Mouse (Mus musculus): ENCODE results near the gene Crp.

DNA sequence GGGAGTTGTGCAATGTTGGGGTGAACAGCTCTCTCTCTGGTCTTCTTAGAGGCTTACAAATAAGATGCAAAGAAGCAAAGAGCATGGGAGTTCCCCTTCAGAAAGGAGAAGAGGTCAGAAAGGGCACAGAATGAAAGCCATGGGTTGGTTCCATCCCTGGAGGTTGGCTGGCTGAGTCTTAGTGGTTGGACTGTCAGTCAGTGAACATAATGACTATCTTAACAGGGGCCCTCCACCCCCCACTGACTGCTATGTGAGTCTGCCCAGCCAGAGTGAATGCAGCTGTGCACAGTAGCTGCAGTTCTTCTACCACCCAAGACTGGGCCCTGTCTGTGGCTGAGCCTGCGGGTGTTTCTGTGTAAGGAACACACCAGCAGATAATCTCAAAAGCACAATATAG, 178.8 kb downstream of the Crp start:
- TF ChIP-seq CTCF (IDR thresholded peaks at IDR 0.05; ENCODE audit: extremely low read depth, insufficient read depth, low read length) (no peak), POLR2A (IDR thresholded peaks at IDR 0.05; ENCODE audit: extremely low read depth, insufficient read depth, low read length) (no peak)

Data from cortical plate, adult 2 months (tissue).